Mouse (Mus musculus) hindbrain, embryonic 15.5 days (tissue): ENCODE measurements at regions not wholly inside any gene's neighbourhood (a gene's known extent, or its start where the extent isn't known, plus 50 kb on each side); places are given as distances from the start of the nearest gene placed in this dataset.

Source experiments
- ATAC-seq: fragments of 200-750 bp; cut with Nextera tagmentation; 2 replicates; pipeline ENCODE4 v1.8.0; 2017; ENCODE audit warnings: low read depth, moderate number of reproducible peaks, moderate TSS enrichment; ENCODE audit not compliant: low FRiP score
- H3K27ac ChIP-seq: fragments of 300-500 bp; sonication (generic); replicated peaks from 2 replicates; pipeline ENCODE4 v1.5.1; 2015; ENCODE audit warnings: mild to moderate bottlenecking, inconsistent platforms
- H3K27me3 ChIP-seq: fragments of 300-500 bp; sonication (generic); 2 replicates; pipeline ENCODE4 v1.6.1; 2015; ENCODE audit warnings: control low read depth, inconsistent platforms
- H3K36me3 ChIP-seq: fragments of 300-500 bp; sonication (generic); 2 replicates; pipeline ENCODE4 v1.6.1; 2015; ENCODE audit warnings: control low read depth, inconsistent platforms
- H3K4me1 ChIP-seq: fragments of 300-500 bp; sonication (generic); replicated peaks from 2 replicates; pipeline ENCODE4 v1.6.1; 2015; ENCODE audit warnings: control low read depth, inconsistent platforms
- H3K4me2 ChIP-seq: fragments of 300-500 bp; sonication (generic); 2 replicates; pipeline ENCODE4 v1.6.1; 2015; ENCODE audit warnings: moderate library complexity, mild to moderate bottlenecking, inconsistent platforms
- H3K4me3 ChIP-seq: fragments of 300-500 bp; sonication (generic); 2 replicates; pipeline ENCODE4 v1.5.1; 2015; ENCODE audit warnings: mild to moderate bottlenecking, inconsistent platforms
- H3K9ac ChIP-seq: fragments of 300-500 bp; sonication (generic); 2 replicates; pipeline ENCODE4 v1.6.1; 2015; ENCODE audit warnings: inconsistent platforms
- H3K9me3 ChIP-seq: fragments of 300-500 bp; sonication (generic); 2 replicates; pipeline ENCODE4 v1.6.1; 2016; ENCODE audit warnings: control low read depth, inconsistent platforms
- whole genome bisulfite sequencing: fragments of 180-500 bp; shearing (Covaris S2); methylation state at CpG from one replicate; pipeline ENCODE4 v1.1.7; 2015; 5-methylcytosine and 5-hydroxymethylcytosine counted together

GRCm38 (mm10) chr1:19754346-19754745 is 545.6 kb downstream of the Tfap2b start:
- 82% methylated on average over 2 of the region's 2 CpGs for WGBS
- Histone ChIP-seq H3K36me3 (no peaks in the 10 kb centered on the region), H3K27me3 (no peaks in the 10 kb centered on the region), H3K9me3 (no peaks in the 10 kb centered on the region), H3K4me3 (no peak overlapping the region), H3K27ac (no peak overlapping the region), H3K4me1 (no peaks in the 10 kb centered on the region), H3K4me2 (no peak overlapping the region), H3K9ac (no peak overlapping the region)
- no peak for ATAC-seq

DNA sequence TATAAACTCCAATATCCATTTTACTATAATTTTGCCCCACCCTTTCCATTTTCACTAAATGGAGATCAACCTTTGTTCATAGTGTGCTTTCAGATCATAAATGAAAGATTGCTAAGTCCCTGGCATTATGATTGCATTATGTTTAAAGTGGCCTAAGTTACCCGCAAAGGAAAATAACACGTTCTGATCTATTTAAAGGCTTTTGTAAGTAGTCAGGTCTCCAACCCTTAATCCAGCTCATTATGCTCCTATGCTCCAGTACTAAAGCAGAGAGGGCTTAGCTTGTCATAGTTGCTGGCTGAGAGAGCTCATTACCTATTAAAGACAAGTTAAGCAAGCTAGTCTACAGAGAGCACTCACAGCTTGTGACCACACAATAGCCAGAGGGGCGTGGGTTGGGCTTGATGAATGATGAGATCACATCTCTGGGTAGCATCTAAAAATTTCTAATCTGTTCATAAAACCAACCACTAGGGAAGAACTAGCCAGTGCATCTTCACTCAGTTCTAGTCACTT is 549.3 kb downstream of the Tfap2b start:
- H3K4me3 ChIP-seq = no peak overlapping the region
- H3K4me1 ChIP-seq = no peaks in the 10 kb centered on the region

GRCm38 (mm10) chr1:19766879-19767278 is 558.2 kb downstream of the Tfap2b start:
- Histone ChIP-seq H3K4me2 (no peak overlapping the region), H3K27me3 (no peaks in the 10 kb centered on the region), H3K4me3 (no peak overlapping the region), H3K4me1 (no peaks in the 10 kb centered on the region), H3K27ac (no peak overlapping the region), H3K9ac (no peak overlapping the region), H3K9me3 (no peaks in the 10 kb centered on the region), H3K36me3 (no peaks in the 10 kb centered on the region)
- no peak for ATAC-seq

More for the DNA sequence above, 549.3 kb downstream of the Tfap2b start:
- Histone ChIP-seq H3K4me2 (no peak overlapping the region), H3K27ac (no peak overlapping the region), H3K27me3 (no peaks in the 10 kb centered on the region; the same call in 1 of the 2 replicates), H3K36me3 (no peaks in the 10 kb centered on the region), H3K9me3 (no peaks in the 10 kb centered on the region), H3K9ac (no peak overlapping the region)
- 78% methylated on average over 3 of the region's 3 CpGs for WGBS
- no peak for ATAC-seq

- no peak overlapping the region for H3K4me3 ChIP-seq
- no peak overlapping the region for H3K9ac ChIP-seq
- no peaks in the 10 kb centered on the region for H3K27me3 ChIP-seq
- no peaks in the 10 kb centered on the region for H3K9me3 ChIP-seq
- H3K36me3 ChIP-seq = no peaks in the 10 kb centered on the region
- H3K4me1 ChIP-seq = no peaks in the 10 kb centered on the region
- no peak for ATAC-seq
- H3K27ac ChIP-seq = no peak overlapping the region
- no peak overlapping the region for H3K4me2 ChIP-seq
Measured at GRCm38 (mm10) chr1:19772266-19772665, 563.6 kb downstream of the Tfap2b start.

DNA sequence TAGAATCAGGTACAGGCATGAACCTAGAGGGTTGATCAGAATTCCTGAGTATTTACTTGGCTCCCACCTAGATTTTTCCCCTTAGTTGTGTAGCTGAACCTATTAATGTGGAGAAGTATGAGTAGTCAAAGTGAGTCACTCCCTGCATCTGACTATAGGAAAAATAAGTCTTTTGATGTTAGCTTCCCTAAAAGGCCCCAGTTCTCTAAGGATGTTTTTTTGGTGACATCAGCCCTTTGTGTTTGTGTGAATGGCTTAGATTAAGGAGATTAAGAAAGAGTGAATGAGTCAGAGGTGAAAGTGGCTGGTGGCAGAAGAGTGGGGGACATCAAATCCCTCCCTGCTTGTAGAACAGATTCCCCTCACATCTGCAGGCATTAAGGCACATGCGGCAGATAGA is 565.8 kb downstream of the Tfap2b start:
- 76% methylated on average over 1 of the region's 1 CpGs for WGBS
- Histone ChIP-seq H3K4me3 (no peak overlapping the region), H3K27ac (no peak overlapping the region), H3K36me3 (no peaks in the 10 kb centered on the region), H3K9ac (no peak overlapping the region), H3K9me3 (no peaks in the 10 kb centered on the region), H3K27me3 (no peaks in the 10 kb centered on the region), H3K4me2 (no peak overlapping the region), H3K4me1 (no peaks in the 10 kb centered on the region)
- no peak for ATAC-seq

DNA sequence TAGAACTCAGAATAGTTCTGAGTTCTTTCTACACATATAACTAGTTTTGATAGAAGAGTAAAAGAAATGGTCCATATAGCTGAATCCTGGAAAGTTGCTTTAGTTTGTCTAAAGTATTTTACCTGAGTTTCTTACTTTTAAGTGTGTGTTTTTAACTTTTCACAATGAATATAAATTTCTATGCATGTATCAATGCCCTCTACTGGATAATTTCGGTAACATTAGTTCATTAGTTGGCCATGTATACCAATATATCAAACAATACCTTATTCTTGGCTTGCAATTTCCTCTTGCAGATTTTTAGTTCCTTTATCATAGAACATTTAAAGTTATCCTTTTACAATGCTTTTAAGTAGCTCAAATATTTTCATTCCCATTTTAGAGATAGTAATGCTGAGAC is 568.8 kb downstream of the Tfap2b start:
- Histone ChIP-seq H3K27me3 (no peaks in the 10 kb centered on the region), H3K4me1 (no peaks in the 10 kb centered on the region), H3K27ac (no peak overlapping the region), H3K4me3 (no peak overlapping the region), H3K36me3 (no peaks in the 10 kb centered on the region), H3K4me2 (no peak overlapping the region), H3K9ac (no peak overlapping the region), H3K9me3 (no peaks in the 10 kb centered on the region)
- WGBS = 91% methylated on average over 1 of the region's 1 CpGs
- no peak for ATAC-seq

- no peaks in the 10 kb centered on the region for H3K9me3 ChIP-seq
- no peak for ATAC-seq
- no peaks in the 10 kb centered on the region for H3K27me3 ChIP-seq
- no peaks in the 10 kb centered on the region for H3K4me1 ChIP-seq
- no peak overlapping the region for H3K4me2 ChIP-seq
- H3K9ac ChIP-seq = no peak overlapping the region
- 88% methylated on average over 2 of the region's 2 CpGs for WGBS
- no peak overlapping the region for H3K27ac ChIP-seq
- H3K4me3 ChIP-seq = no peak overlapping the region
- H3K36me3 ChIP-seq = no peaks in the 10 kb centered on the region
Measured at GRCm38 (mm10) chr1:19786971-19787370, 578.3 kb downstream of the Tfap2b start.

GRCm38 (mm10) chr1:19794124-19794523 is 585.4 kb downstream of the Tfap2b start:
- H3K27me3 ChIP-seq = no peaks in the 10 kb centered on the region
- H3K4me3 ChIP-seq = no peak overlapping the region
- H3K4me2 ChIP-seq = no peak overlapping the region
- no peak for ATAC-seq
- no peak overlapping the region for H3K9ac ChIP-seq
- no peak overlapping the region for H3K27ac ChIP-seq
- no peaks in the 10 kb centered on the region for H3K36me3 ChIP-seq
- no peaks in the 10 kb centered on the region for H3K9me3 ChIP-seq
- no peaks in the 10 kb centered on the region for H3K4me1 ChIP-seq
- WGBS = 84% methylated on average over 2 of the region's 2 CpGs

DNA sequence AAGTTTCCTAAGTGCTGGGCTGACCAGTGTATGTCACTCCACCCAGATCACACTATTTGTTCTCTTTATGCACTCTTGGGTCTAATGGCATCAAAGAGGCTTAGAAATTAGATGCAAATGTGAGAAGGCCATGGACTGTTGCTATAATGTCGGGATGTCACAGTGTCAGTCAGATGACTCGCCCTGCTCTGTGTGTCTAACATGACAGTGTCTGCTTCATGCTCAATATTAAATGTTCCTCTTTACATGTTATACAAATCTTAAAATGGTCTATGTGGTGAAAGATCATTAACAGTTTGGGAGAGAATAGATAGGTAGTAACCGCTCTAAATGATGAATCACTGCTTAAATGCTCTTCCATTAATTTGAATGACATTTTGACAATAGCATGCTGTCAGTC is 617.2 kb downstream of the Tfap2b start:
- Histone ChIP-seq H3K27me3 (no peaks in the 10 kb centered on the region), H3K9ac (no peak overlapping the region), H3K36me3 (no peaks in the 10 kb centered on the region), H3K4me2 (no peak overlapping the region), H3K9me3 (no peaks in the 10 kb centered on the region), H3K4me3 (no peak overlapping the region), H3K27ac (no peak overlapping the region), H3K4me1 (0 out of 2 replicates have a peak, but pooled peaks cover 4% of the 10 kb centered on the region)
- WGBS = 46% methylated on average over 3 of the region's 3 CpGs
- no peak for ATAC-seq

GRCm38 (mm10) chr1:19826455-19827366 is 618.0 kb downstream of the Tfap2b start:
- ATAC-seq = no peak; the same call in 1 of the 2 replicates
- Histone ChIP-seq H3K27ac (no peak overlapping the region), H3K9ac (no peak overlapping the region), H3K4me2 (no peak overlapping the region), H3K36me3 (no peaks in the 10 kb centered on the region), H3K9me3 (no peaks in the 10 kb centered on the region), H3K27me3 (no peaks in the 10 kb centered on the region), H3K4me1 (0 out of 2 replicates have a peak, but pooled peaks cover 4% of the 10 kb centered on the region), H3K4me3 (no peak overlapping the region)
- WGBS = 46% methylated on average over 12 of the region's 12 CpGs

DNA sequence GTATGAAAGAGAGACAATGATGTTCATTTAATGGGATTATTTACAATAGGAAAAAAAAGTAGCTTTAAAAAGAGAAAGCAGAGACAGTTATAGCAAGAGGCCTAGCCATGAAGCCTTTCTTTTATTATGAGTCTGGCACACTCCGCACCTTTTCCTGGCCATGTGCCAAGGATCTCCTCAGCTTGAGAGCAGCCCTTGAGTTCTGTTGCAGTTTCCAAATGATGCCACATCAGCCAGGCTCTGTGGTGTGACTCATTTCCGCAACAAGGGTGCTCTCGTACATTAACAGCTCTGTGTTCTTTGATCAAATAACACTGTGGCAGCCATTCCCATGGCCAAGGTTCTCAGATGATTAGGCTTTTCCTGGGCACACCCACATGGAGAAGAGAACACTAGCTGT is 641.2 kb downstream of the Tfap2b start:
- Histone ChIP-seq H3K4me1 (no peaks in the 10 kb centered on the region), H3K4me3 (no peak overlapping the region), H3K27me3 (no peaks in the 10 kb centered on the region), H3K27ac (no peak overlapping the region), H3K4me2 (no peak overlapping the region), H3K36me3 (no peaks in the 10 kb centered on the region), H3K9ac (no peak overlapping the region), H3K9me3 (no peaks in the 10 kb centered on the region)
- 70% methylated on average over 3 of the region's 3 CpGs for WGBS
- ATAC-seq = 0 out of 2 replicates have a peak, but pooled peaks have one; percentile 19

DNA sequence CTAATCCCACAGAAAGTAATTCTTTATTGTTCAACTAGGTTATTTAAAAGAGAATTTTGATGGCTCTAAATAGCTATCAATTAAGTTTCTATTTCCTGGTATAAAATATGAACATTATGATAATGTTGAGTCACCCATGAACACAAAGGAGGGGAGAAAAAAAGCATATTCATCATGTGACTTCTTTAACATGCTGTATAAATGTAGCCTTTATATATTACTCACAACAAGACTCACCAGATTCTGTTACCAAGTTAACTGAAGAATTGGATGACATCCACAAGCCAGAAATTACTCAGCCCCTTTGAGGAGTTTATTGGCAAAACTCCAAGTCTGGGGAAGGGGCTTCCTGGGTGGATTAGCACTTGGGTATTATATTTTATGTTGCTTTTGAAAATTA is 648.5 kb downstream of the Tfap2b start:
- no peaks in the 10 kb centered on the region for H3K4me1 ChIP-seq
- ATAC-seq = no peak

More for the DNA sequence above, 648.5 kb downstream of the Tfap2b start:
- Histone ChIP-seq H3K27me3 (no peaks in the 10 kb centered on the region), H3K9ac (no peak overlapping the region), H3K27ac (no peak overlapping the region), H3K36me3 (no peaks in the 10 kb centered on the region), H3K9me3 (no peaks in the 10 kb centered on the region), H3K4me2 (no peak overlapping the region), H3K4me3 (no peak overlapping the region)
